Mouse (Mus musculus): Measurements from ENCODE around the gene Acacb. TPM values are rescaled to one million over a fixed set of nuclear protein-coding genes. Genes with fewer than 3 reads are reported as not detected.

The Acacb gene
- polyA plus RNA-seq, 1 experiment from 2014 or later, result 2.3 TPM

- ATAC-seq (ENCODE audit: insufficient read depth) (no peak), DNase-seq (no peak)
- Histone ChIP-seq H3K4me3 (ENCODE audit: low read depth, low read length) (no peak overlapping the region), H3K9ac (no peak overlapping the region), H3K27me3 (ENCODE audit: insufficient read depth, low read length) (no peaks in the 10 kb centered on the region), H3K4me1 (ENCODE audit: insufficient read depth) (peaks cover 5% of the 10 kb centered on the region; the same call in 1 of the 2 replicates), H3K36me3 (ENCODE audit: insufficient read depth) (peaks cover 44% of the 10 kb centered on the region), H3K4me2 (no peak overlapping the region), H3K9me3 (ENCODE audit: low read depth, low read length) (no peaks in the 10 kb centered on the region), H3K27ac (ENCODE audit: low read depth) (no peak overlapping the region; the same call in 1 of the 2 replicates)
- TF ChIP-seq CTCF (IDR thresholded peaks at IDR 0.05; ENCODE audit: low read depth), result no peak
- WGBS, result 76% methylated on average over 15 of the region's 15 CpGs
These were observed 8.7 kb upstream of the Acacb start for GRCm38 (mm10) chr5:114137481-114138276.

DNA sequence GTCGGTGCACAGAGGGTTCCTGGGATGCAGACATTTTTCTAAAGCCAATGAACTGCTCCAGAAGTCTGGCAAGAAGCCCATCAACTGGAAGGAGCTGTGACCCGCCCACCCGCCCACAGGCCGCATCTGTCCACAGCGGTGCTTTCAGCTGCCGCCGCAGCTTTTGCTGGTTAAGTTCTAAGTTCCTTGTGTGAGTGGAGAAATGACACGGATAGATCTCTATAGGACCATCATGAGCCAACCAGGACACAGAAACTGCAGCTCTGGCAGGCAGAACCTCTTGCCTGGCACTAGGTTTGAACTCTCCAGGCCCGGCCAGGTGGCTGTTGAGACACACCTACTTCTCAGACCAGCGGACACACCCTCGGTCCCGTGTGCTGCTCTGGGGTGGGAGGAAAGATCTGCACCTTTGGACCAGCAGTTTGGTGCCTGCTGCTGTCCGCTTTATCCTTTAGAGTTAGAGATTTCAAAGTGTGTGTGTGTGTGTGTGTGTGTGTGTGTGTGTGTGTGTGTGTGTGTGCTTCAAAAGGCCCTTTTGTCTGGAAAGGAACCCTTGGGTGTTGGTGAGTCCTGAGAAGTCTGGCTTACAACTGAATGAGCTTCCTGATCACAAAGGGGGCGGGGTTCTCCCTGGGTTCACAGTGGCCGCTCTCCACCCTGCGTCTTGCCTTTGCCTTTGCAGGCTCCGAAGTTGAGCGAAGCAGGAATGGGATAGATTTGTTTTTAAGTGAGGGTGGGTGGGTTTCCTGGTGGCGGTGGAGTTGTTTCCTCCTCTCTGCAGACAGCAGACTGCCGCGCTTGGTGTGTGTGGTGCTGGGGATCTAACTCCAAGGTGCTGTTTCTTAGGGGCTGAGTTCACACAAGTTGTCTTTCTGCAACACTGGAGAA lies 7.8 kb upstream of the Acacb start:
- H3K4me3 ChIP-seq (ENCODE audit: low read depth, low read length), result no peak overlapping the region
- H3K27ac ChIP-seq (ENCODE audit: low read depth), result peak overlapping the region; percentile 56; the same call in 1 of the 2 replicates
- DNase-seq, result peak; percentile 71
- H3K27me3 ChIP-seq (ENCODE audit: insufficient read depth, low read length), result no peaks in the 10 kb centered on the region
- H3K4me2 ChIP-seq, result no peak overlapping the region
- WGBS, result 60% methylated on average over 21 of the region's 21 CpGs
- no peak overlapping the region for H3K9ac ChIP-seq
- ATAC-seq (ENCODE audit: insufficient read depth), result peak; percentile 29
- peaks cover 5% of the 10 kb centered on the region; the same call in 1 of the 2 replicates for H3K4me1 ChIP-seq (ENCODE audit: insufficient read depth)
- H3K9me3 ChIP-seq (ENCODE audit: low read depth, low read length), result no peaks in the 10 kb centered on the region
- TF ChIP-seq CTCF (IDR thresholded peaks at IDR 0.05; ENCODE audit: low read depth), result no peak
- H3K36me3 ChIP-seq (ENCODE audit: insufficient read depth), result peaks cover 42% of the 10 kb centered on the region

GRCm38 (mm10) chr5:114139175-114139574 lies 7.2 kb upstream of the Acacb start:
- 40% methylated on average over 9 of the region's 9 CpGs for WGBS
- Histone ChIP-seq H3K9ac (no peak overlapping the region), H3K27me3 (ENCODE audit: insufficient read depth, low read length) (no peaks in the 10 kb centered on the region), H3K4me1 (ENCODE audit: insufficient read depth) (peaks cover 5% of the 10 kb centered on the region; the same call in 1 of the 2 replicates), H3K4me3 (ENCODE audit: low read depth, low read length) (no peak overlapping the region), H3K27ac (ENCODE audit: low read depth) (peak overlapping the region; percentile 56; the same call in 1 of the 2 replicates), H3K9me3 (ENCODE audit: low read depth, low read length) (no peaks in the 10 kb centered on the region), H3K4me2 (no peak overlapping the region), H3K36me3 (ENCODE audit: insufficient read depth) (peaks cover 35% of the 10 kb centered on the region)
- no peak for TF ChIP-seq CTCF (IDR thresholded peaks at IDR 0.05; ENCODE audit: low read depth)
- DNase-seq (peak; percentile 92), ATAC-seq (ENCODE audit: insufficient read depth) (peak; percentile 85)

GRCm38 (mm10) chr5:114147043-114147972 lies 973 bp downstream of the Acacb start:
- no peak for TF ChIP-seq CTCF (IDR thresholded peaks at IDR 0.05; ENCODE audit: low read depth)
- ATAC-seq (ENCODE audit: insufficient read depth) (no peak), DNase-seq (no peak)
- Histone ChIP-seq H3K9me3 (ENCODE audit: low read depth, low read length) (no peaks in the 10 kb centered on the region), H3K4me3 (ENCODE audit: low read depth, low read length) (no peak overlapping the region), H3K4me2 (no peak overlapping the region), H3K36me3 (ENCODE audit: insufficient read depth) (no peaks in the 10 kb centered on the region), H3K27me3 (ENCODE audit: insufficient read depth, low read length) (no peaks in the 10 kb centered on the region), H3K9ac (no peak overlapping the region), H3K27ac (ENCODE audit: low read depth) (peak overlapping the region; percentile 16; the same call in 1 of the 2 replicates), H3K4me1 (ENCODE audit: insufficient read depth) (no peaks in the 10 kb centered on the region)
- 66% methylated on average over 14 of the region's 14 CpGs for WGBS

DNA sequence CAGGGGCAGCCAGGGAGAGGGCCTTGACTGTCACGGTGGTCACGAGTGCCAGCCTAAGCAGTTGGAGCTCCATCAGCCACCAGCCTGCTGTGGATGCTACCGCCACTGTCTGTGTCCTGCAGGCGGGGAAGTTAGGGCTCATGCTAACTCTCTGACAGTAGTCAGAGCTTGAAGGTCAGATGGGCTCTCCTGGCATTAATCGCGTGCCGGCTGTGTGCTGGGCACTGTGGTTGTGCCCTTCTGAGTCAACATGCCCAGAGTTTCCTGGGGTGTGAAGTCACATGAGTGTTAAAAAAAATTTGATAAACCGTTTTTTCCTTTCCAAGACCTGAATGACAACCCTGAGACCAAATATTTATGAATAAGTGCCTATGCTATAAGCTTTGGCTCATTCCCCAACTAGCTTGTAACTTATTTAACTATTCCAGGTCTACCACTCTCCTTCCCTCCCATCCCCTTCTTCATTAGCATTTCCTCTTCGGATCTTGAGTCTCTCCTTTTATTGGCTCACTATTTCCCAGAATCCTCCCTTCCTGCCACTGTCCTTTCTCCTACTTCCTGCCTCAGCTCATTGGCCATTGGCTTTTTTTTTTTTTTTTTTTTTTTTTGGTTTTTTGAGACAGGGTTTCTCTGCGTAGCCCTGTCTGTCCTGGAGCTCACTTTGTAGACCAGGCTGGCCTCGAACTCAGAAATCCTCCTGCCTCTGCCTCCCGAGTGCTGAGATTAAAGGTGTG lies 6.2 kb downstream of the Acacb start:
- TF ChIP-seq CTCF (IDR thresholded peaks at IDR 0.05; ENCODE audit: low read depth), result no peak
- no peaks in the 10 kb centered on the region for H3K36me3 ChIP-seq (ENCODE audit: insufficient read depth)
- 79% methylated on average over 12 of the region's 12 CpGs for WGBS
- no peaks in the 10 kb centered on the region for H3K4me1 ChIP-seq (ENCODE audit: insufficient read depth)
- no peaks in the 10 kb centered on the region for H3K27me3 ChIP-seq (ENCODE audit: insufficient read depth, low read length)
- DNase-seq, result no peak
- H3K27ac ChIP-seq (ENCODE audit: low read depth), result no peak overlapping the region
- H3K9me3 ChIP-seq (ENCODE audit: low read depth, low read length), result no peaks in the 10 kb centered on the region
- no peak overlapping the region for H3K4me3 ChIP-seq (ENCODE audit: low read depth, low read length)
- no peak for ATAC-seq (ENCODE audit: insufficient read depth)
- H3K9ac ChIP-seq, result no peak overlapping the region
- H3K4me2 ChIP-seq, result no peak overlapping the region

DNA sequence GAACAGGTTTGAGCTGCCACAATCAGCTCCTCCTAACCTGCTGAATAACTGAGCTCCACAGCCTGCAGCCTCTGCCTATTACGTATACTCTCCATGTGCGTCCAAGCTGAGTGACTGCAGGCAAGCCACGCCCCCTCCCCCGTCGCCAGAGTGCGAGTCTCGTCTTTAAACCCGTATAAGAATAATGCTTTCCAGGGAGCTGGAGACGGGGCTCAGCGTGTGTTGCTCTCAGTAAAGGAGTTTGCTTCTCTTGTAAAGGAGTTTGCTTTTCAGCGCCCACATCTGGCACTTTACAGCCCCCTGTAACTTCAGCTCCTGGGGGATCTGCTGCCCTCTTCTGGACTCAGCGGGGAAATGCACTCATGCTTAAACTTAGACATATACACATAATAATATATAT lies 7.2 kb downstream of the Acacb start:
- Histone ChIP-seq H3K9ac (no peak overlapping the region), H3K4me2 (peak overlapping the region; percentile 40), H3K36me3 (ENCODE audit: insufficient read depth) (no peaks in the 10 kb centered on the region), H3K9me3 (ENCODE audit: low read depth, low read length) (no peaks in the 10 kb centered on the region), H3K27me3 (ENCODE audit: insufficient read depth, low read length) (no peaks in the 10 kb centered on the region), H3K27ac (ENCODE audit: low read depth) (no peak overlapping the region), H3K4me1 (ENCODE audit: insufficient read depth) (no peaks in the 10 kb centered on the region), H3K4me3 (ENCODE audit: low read depth, low read length) (peak overlapping the region; percentile 17; the same call in 1 of the 2 replicates)
- peak; percentile 56; the same call in 1 of the 2 replicates for ATAC-seq (ENCODE audit: insufficient read depth)
- WGBS, result 11% methylated on average over 12 of the region's 12 CpGs
- TF ChIP-seq CTCF (IDR thresholded peaks at IDR 0.05; ENCODE audit: low read depth), result peak; percentile 62
- DNase-seq, result peak; percentile 72
